Mouse (Mus musculus): ENCODE measurements around the gene Zfp281. TPM values are rescaled to one million over a fixed set of nuclear protein-coding genes. Genes with fewer than 3 reads are reported as not detected.

Gene Zfp281
- total and polyA plus RNA-seq, 2 experiments, result 1.8 to 19.5 TPM

DNA sequence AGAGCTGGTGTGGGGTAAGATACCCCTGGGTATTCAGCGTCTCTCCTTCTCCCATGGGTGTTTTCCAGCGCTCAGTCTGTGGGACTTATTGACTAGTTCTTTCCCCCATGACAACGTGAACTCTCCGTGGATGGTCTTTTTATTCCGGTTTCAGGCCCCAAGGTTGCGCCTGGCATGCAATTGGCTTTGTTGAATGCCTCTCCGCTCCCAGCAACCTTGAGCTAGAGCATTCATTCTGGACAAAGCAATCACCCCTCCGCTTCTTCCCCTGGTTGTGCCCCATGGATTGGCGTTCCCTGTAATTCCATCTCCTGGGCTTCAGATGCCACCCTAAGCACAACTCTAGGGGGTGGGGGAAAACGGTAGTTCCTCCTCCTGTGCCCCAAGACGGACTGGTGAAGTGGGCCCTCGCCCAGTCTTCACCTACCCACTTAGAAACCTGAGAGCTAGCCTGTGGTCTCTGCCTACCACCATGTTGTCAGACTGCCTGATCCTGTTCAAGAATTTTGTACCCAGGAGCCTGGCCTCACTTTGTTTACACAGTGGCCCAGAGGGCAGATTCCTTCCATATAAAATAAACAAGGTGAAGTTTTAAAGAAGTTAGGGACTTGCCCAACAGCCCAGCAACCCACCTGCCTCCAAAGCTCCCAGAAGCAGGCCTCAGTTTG is 47.2 kb downstream of the Zfp281 start:
- Histone ChIP-seq H3K27ac (replicated peaks; ENCODE audit: insufficient read depth, low read depth, low read length) (no peak overlapping the region), H3K9ac (ENCODE audit: low read depth, low read length) (no peak overlapping the region), H3K4me3 (ENCODE audit: insufficient read depth, low read depth, low read length) (no peak overlapping the region), H3K79me2 (ENCODE audit: control insufficient read depth, insufficient read depth, low read length) (no peaks in the 10 kb centered on the region), H3K4me1 (ENCODE audit: control insufficient read depth, insufficient read depth, low read length) (peaks cover 7% of the 10 kb centered on the region), H3K36me3 (ENCODE audit: control insufficient read depth, insufficient read depth, low read length) (no peaks in the 10 kb centered on the region), H3K27me3 (ENCODE audit: control insufficient read depth, insufficient read depth, low read length) (no peaks in the 10 kb centered on the region)
- no peak for TF ChIP-seq POLR2A (IDR thresholded peaks at IDR 0.05; ENCODE audit: extremely low read depth, insufficient read depth, low read length)
- WGBS, result 93% methylated on average over 12 of the region's 12 CpGs
- DNase-seq (ENCODE audit: extremely low read depth, low read depth, low spot score), result no peak

- no peaks in the 10 kb centered on the region for H3K27me3 ChIP-seq (ENCODE audit: control insufficient read depth, insufficient read depth, low read length)
- no peak overlapping the region for H3K27ac ChIP-seq (replicated peaks; ENCODE audit: insufficient read depth, low read depth, low read length)
- TF ChIP-seq POLR2A (IDR thresholded peaks at IDR 0.05; ENCODE audit: extremely low read depth, insufficient read depth, low read length) (no peak), CTCF (IDR thresholded peaks at IDR 0.05; ENCODE audit: low read depth, low read length) (no peak)
- H3K4me1 ChIP-seq (ENCODE audit: control insufficient read depth, insufficient read depth, low read length), result peaks cover 7% of the 10 kb centered on the region
- WGBS, result 98% methylated on average over 6 of the region's 6 CpGs
- DNase-seq (ENCODE audit: extremely low read depth, low read depth, low spot score), result no peak
- H3K79me2 ChIP-seq (ENCODE audit: control insufficient read depth, insufficient read depth, low read length), result no peaks in the 10 kb centered on the region
- no peaks in the 10 kb centered on the region for H3K36me3 ChIP-seq (ENCODE audit: control insufficient read depth, insufficient read depth, low read length)
- H3K4me3 ChIP-seq (ENCODE audit: insufficient read depth, low read depth, low read length), result no peak overlapping the region
- no peak overlapping the region for H3K9ac ChIP-seq (ENCODE audit: low read depth, low read length)
Measured at GRCm38 (mm10) chr1:136672564-136672963, 47.9 kb downstream of the Zfp281 start.

DNA sequence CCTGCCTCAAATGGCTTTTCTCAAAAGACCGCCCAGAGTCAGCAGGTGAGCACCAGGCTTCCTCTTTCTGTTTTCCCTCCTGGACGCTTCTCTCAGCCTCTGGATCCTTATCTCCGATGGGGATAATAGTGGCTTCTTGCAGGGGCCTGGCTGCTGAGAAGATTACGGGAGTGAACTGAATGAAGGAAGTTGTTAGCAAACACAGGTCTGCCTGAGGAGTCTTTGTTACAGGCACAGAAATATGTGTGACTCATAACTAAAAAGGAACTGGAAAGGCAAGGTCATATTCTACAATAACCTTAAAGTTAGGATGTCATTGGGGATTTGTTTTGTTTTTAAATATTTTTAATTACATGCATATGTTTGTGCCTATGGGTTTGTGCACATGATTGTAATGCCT is 48.6 kb downstream of the Zfp281 start:
- Histone ChIP-seq H3K79me2 (ENCODE audit: control insufficient read depth, insufficient read depth, low read length) (no peaks in the 10 kb centered on the region), H3K27ac (replicated peaks; ENCODE audit: insufficient read depth, low read depth, low read length) (no peak overlapping the region), H3K27me3 (ENCODE audit: control insufficient read depth, insufficient read depth, low read length) (no peaks in the 10 kb centered on the region), H3K36me3 (ENCODE audit: control insufficient read depth, insufficient read depth, low read length) (no peaks in the 10 kb centered on the region), H3K4me3 (ENCODE audit: insufficient read depth, low read depth, low read length) (no peak overlapping the region), H3K4me1 (ENCODE audit: control insufficient read depth, insufficient read depth, low read length) (peaks cover 7% of the 10 kb centered on the region), H3K9ac (ENCODE audit: low read depth, low read length) (no peak overlapping the region)
- no peak for TF ChIP-seq CTCF (IDR thresholded peaks at IDR 0.05; ENCODE audit: low read depth, low read length)
- TF ChIP-seq POLR2A (IDR thresholded peaks at IDR 0.05; ENCODE audit: extremely low read depth, insufficient read depth, low read length), result no peak
- WGBS, result 87% methylated on average over 4 of the region's 4 CpGs
- DNase-seq (ENCODE audit: extremely low read depth, low read depth, low spot score), result no peak

DNA sequence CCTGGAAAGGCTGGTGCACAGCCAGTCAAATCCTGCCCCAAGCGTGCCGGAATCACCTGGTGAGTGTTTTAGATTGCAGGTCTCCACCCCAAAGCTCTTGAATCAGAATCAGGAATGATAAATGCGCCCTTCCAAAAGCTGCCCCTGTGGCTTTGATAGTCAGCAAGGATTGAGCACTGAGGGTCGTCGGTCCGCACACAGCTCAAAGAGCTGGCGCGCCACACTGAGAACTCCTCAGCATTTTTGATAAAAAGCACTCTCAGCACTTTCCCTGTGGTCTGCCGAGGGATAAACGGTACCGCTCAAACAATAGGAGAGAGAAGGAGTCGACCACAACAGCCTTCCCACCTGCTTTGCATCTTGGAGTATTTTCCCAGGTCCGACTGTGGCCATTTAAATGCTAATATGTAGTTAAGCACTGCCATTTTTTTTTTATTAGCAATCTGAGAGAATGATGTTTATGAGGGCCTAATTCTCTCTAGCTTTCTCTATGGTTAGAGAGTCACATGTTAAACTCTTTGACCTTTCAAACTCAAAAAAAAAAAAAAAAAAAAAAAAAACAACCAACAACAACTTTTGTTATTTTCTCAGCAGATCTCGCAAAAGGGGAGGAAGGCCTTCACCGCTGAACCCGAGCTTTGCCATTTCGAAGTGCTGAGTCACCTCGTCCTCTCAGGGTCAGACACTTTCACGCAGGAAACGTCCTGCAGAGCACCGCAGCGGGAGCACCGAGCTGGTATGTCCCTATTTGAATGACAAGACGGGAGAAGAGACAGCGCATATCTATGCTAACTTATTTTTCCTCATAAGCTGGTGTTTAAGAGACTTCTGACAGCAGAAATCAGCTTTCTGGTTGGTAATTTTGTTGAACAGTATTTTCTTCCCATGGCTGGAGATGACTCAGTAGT is 50.1 kb downstream of the Zfp281 start:
- H3K36me3 ChIP-seq (ENCODE audit: control insufficient read depth, insufficient read depth, low read length), result no peaks in the 10 kb centered on the region
- no peak overlapping the region for H3K9ac ChIP-seq (ENCODE audit: low read depth, low read length)
- H3K79me2 ChIP-seq (ENCODE audit: control insufficient read depth, insufficient read depth, low read length), result no peaks in the 10 kb centered on the region
- no peak for DNase-seq (ENCODE audit: extremely low read depth, low read depth, low spot score)
- TF ChIP-seq CTCF (IDR thresholded peaks at IDR 0.05; ENCODE audit: low read depth, low read length) (no peak), POLR2A (IDR thresholded peaks at IDR 0.05; ENCODE audit: extremely low read depth, insufficient read depth, low read length) (no peak)
- no peak overlapping the region for H3K4me3 ChIP-seq (ENCODE audit: insufficient read depth, low read depth, low read length)
- no peaks in the 10 kb centered on the region for H3K27me3 ChIP-seq (ENCODE audit: control insufficient read depth, insufficient read depth, low read length)
- H3K4me1 ChIP-seq (ENCODE audit: control insufficient read depth, insufficient read depth, low read length), result peaks cover 7% of the 10 kb centered on the region
- H3K27ac ChIP-seq (replicated peaks; ENCODE audit: insufficient read depth, low read depth, low read length), result no peak overlapping the region
- 72% methylated on average over 25 of the region's 25 CpGs for WGBS

GRCm38 (mm10) chr1:136675736-136676444 is 51.2 kb downstream of the Zfp281 start:
- no peaks in the 10 kb centered on the region for H3K36me3 ChIP-seq (ENCODE audit: control insufficient read depth, insufficient read depth, low read length)
- no peak for TF ChIP-seq POLR2A (IDR thresholded peaks at IDR 0.05; ENCODE audit: extremely low read depth, insufficient read depth, low read length)
- TF ChIP-seq CTCF (IDR thresholded peaks at IDR 0.05; ENCODE audit: low read depth, low read length), result no peak
- H3K4me3 ChIP-seq (ENCODE audit: insufficient read depth, low read depth, low read length), result no peak overlapping the region
- no peak for DNase-seq (ENCODE audit: extremely low read depth, low read depth, low spot score)
- H3K27me3 ChIP-seq (ENCODE audit: control insufficient read depth, insufficient read depth, low read length), result no peaks in the 10 kb centered on the region
- H3K9ac ChIP-seq (ENCODE audit: low read depth, low read length), result no peak overlapping the region
- WGBS, result 90% methylated on average over 16 of the region's 16 CpGs
- peaks cover 2% of the 10 kb centered on the region; the same call in 1 of the 2 replicates for H3K4me1 ChIP-seq (ENCODE audit: control insufficient read depth, insufficient read depth, low read length)
- H3K27ac ChIP-seq (replicated peaks; ENCODE audit: insufficient read depth, low read depth, low read length), result no peak overlapping the region
- no peaks in the 10 kb centered on the region for H3K79me2 ChIP-seq (ENCODE audit: control insufficient read depth, insufficient read depth, low read length)
